Mouse (Mus musculus) heart, embryonic 16.5 days (tissue): ENCODE results near the gene Nkx2-3. TPM values are rescaled to one million over a fixed set of nuclear protein-coding genes. Genes with fewer than 3 reads are reported as not detected.

Source experiments
- ATAC-seq: fragments of 200-750 bp; cut with Nextera tagmentation; replicated peaks from 2 replicates; pipeline ENCODE4 v1.8.0; 2017; ENCODE audit warnings: moderate number of reproducible peaks; ENCODE audit not compliant: insufficient read depth, low FRiP score; ENCODE audit errors: extremely low read depth
- H3K27ac ChIP-seq: fragments of 300-500 bp; sonication (generic); 2 replicates; pipeline ENCODE4 v1.5.1; 2014; ENCODE audit warnings: mild to moderate bottlenecking, low read length, control low read depth, moderate library complexity
- H3K27me3 ChIP-seq: fragments of 300-500 bp; sonication (generic); 2 replicates; pipeline ENCODE4 v1.6.1; 2014; ENCODE audit warnings: low read length, mixed read lengths; ENCODE audit not compliant: control insufficient read depth, insufficient read depth
- H3K36me3 ChIP-seq: fragments of 300-500 bp; sonication (generic); 2 replicates; pipeline ENCODE4 v1.6.1; 2014; ENCODE audit not compliant: control insufficient read depth, insufficient read depth
- H3K4me1 ChIP-seq: fragments of 300-500 bp; sonication (generic); 2 replicates; pipeline ENCODE4 v1.6.1; 2014; ENCODE audit warnings: low read length, mixed read lengths; ENCODE audit not compliant: control insufficient read depth, insufficient read depth
- H3K4me2 ChIP-seq: fragments of 300-500 bp; sonication (generic); 2 replicates; pipeline ENCODE4 v1.6.1; 2014; ENCODE audit warnings: low read depth, mild to moderate bottlenecking, control low read depth, low read length
- H3K4me3 ChIP-seq: fragments of 300-500 bp; sonication (generic); 2 replicates; pipeline ENCODE4 v1.5.1; 2014; ENCODE audit warnings: mild to moderate bottlenecking, control low read depth, low read length
- H3K9ac ChIP-seq: fragments of 300-500 bp; sonication (generic); 2 replicates; pipeline ENCODE4 v1.6.1; 2014; ENCODE audit warnings: low read length, control low read depth
- H3K9me3 ChIP-seq: fragments of 300-500 bp; sonication (generic); replicated peaks from 2 replicates; pipeline ENCODE4 v1.6.1; 2016; ENCODE audit warnings: low read length; ENCODE audit not compliant: control insufficient read depth
- WGBS: fragments of 180-500 bp; shearing (Covaris S2); extraction: QIAGEN DNeasy Blood & Tissue Kit; methylation state at CpG from one replicate; pipeline ENCODE4 v1.1.7; 2014; 5-methylcytosine and 5-hydroxymethylcytosine counted together
- polyA plus RNA-seq: library from polyadenylated mRNA; unstranded; fragments of >200 nt; fragmentation: Nextera tagmentation; extraction: Ambion mirVana; gene quantifications from 2 replicates; pipeline ENCODE4 v1.2.1, GENCODE M21; 2015

Gene Nkx2-3
- polyA plus RNA-seq, 1 experiment from 2014 or later: not detected

DNA sequence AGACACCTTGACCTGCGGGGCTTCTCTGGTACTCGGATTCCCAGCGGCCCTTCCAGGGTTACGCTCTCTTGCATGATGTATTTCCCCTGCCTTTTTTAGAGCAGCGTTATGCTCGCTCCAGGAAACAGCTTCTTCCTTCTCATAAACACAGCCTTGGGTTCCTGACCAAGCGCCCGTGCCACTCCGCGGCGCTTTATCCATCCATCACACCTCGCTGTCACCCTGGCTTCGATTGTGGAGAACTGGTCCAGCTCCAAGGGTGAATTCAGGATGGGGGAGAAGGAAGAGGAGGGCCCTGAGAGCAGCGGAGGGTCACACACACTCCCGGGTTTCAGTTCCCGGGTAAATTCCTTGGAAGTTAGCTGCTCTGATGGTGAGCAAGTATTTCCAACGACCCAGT is 28.5 kb upstream of the Nkx2-3 start:
- Histone ChIP-seq H3K4me1 (peaks cover 8% of the 10 kb centered on the region), H3K4me3 (no peak overlapping the region), H3K27me3 (peaks cover 61% of the 10 kb centered on the region), H3K9ac (no peak overlapping the region), H3K36me3 (no peaks in the 10 kb centered on the region), H3K9me3 (no peaks in the 10 kb centered on the region), H3K4me2 (peak overlapping the region; percentile 36; the same call in 1 of the 2 replicates), H3K27ac (no peak overlapping the region)
- 4% methylated on average over 17 of the region's 17 CpGs for WGBS
- ATAC-seq: no peak

DNA sequence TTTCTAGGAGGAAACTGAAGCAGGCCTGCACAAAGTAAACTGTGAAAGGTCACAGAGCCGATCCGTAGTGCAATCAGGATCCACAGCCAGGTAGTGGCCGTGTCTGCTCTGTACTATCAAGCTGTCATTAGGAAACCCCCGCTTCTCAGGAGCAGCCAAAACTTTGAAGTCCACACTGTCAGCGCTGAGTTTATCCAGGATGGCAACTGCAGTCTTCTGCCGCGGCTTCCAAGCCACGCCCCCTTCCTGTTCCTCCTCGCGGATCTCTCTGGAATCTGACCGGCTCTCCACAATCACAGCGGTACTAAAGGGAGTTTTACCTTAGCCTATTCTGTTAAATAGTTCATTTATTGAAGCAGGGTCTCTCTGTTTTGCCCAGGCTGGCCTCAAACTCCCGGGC is 27.3 kb upstream of the Nkx2-3 start:
- 2% methylated on average over 13 of the region's 13 CpGs for WGBS
- peak overlapping the region; percentile 27 for H3K4me3 ChIP-seq
- no peak overlapping the region for H3K9ac ChIP-seq
- H3K27me3 ChIP-seq: peaks cover 60% of the 10 kb centered on the region
- no peaks in the 10 kb centered on the region for H3K9me3 ChIP-seq
- no peak for ATAC-seq
- no peak overlapping the region for H3K27ac ChIP-seq
- H3K4me1 ChIP-seq: peaks cover 8% of the 10 kb centered on the region
- H3K36me3 ChIP-seq: no peaks in the 10 kb centered on the region
- peak overlapping the region; percentile 55 for H3K4me2 ChIP-seq

DNA sequence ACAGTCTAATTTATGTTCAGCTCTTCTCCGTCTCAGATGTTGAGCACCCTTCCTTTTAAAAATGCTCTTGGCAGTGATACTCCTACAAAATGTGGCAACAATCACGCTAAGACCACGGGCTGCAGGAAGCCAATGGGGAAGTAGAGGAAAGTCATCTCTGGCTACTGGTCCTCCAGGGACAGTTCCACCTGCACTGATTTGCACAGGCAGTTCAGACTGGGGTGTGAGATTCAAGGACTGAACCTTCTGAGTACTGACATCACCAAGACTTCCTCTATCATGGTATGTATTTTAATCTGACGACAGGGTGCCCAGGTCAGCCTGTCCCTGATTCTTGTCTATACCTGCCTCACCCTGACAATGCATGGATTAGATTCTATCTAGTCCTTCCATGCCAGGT is 20.1 kb upstream of the Nkx2-3 start:
- no peak overlapping the region for H3K4me2 ChIP-seq
- H3K9me3 ChIP-seq: no peaks in the 10 kb centered on the region
- no peak overlapping the region for H3K27ac ChIP-seq
- 52% methylated on average over 4 of the region's 4 CpGs for WGBS
- H3K36me3 ChIP-seq: no peaks in the 10 kb centered on the region
- no peaks in the 10 kb centered on the region for H3K4me1 ChIP-seq
- H3K4me3 ChIP-seq: no peak overlapping the region
- H3K9ac ChIP-seq: no peak overlapping the region
- H3K27me3 ChIP-seq: peaks cover 56% of the 10 kb centered on the region
- no peak for ATAC-seq

GRCm38 (mm10) chr19:43596981-43597380 is 15.1 kb upstream of the Nkx2-3 start:
- H3K4me2 ChIP-seq: no peak overlapping the region
- no peak overlapping the region for H3K4me3 ChIP-seq
- no peak for ATAC-seq
- no peak overlapping the region for H3K9ac ChIP-seq
- H3K27me3 ChIP-seq: peaks cover 92% of the 10 kb centered on the region
- H3K36me3 ChIP-seq: no peaks in the 10 kb centered on the region
- H3K4me1 ChIP-seq: no peaks in the 10 kb centered on the region
- 20% methylated on average over 5 of the region's 5 CpGs for WGBS
- no peak overlapping the region for H3K27ac ChIP-seq
- H3K9me3 ChIP-seq: no peaks in the 10 kb centered on the region

DNA sequence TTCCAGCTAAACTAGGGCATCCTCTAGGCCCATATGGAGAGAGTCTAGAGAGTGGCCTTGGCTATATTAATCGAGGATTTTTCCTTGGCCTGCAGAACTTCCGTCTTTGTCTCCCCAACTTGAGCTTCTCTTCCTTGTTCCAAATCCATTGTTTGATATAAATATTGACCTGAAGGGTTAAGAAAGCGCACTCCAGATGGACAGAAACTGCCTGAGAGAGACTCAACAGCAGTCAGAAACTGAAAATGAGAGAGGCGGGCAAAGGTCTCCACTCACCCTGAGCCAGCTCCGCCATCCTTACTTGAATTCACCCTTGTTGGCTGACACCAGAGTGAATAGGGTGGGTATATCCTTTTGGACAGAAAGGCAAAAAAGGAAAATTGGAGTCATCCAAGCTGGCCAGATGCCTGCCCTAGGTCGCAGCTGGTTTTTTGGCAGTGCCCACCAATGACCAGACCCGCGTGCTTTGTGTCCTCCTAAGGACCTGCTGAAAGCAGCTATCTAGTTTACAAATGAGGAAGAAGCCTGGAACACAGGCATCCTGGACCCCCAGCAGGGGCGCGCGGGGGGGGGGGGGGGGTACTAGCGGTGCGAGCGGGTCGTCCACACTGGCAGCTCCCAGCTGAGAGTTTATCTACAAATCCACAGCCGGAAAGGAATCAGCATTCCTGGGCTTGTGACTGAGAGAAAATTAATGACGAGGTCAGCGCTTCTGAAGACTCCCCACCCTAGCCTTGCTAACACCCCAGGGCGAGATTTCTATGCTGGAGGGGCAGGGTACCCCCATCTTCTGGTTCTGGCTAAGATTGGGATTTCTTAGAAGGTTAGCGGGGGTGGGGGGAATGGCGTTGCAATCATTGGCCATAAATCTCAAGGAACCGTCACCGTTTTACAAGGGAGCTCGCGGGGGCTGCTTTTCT is 13.1 kb upstream of the Nkx2-3 start:
- no peak overlapping the region for H3K4me3 ChIP-seq

GRCm38 (mm10) chr19:43599776-43600544 is 12.2 kb upstream of the Nkx2-3 start:
- ATAC-seq: no peak
- no peaks in the 10 kb centered on the region for H3K4me1 ChIP-seq
- H3K27me3 ChIP-seq: peaks cover 99% of the 10 kb centered on the region
- H3K4me3 ChIP-seq: no peak overlapping the region
- no peak overlapping the region for H3K4me2 ChIP-seq
- no peaks in the 10 kb centered on the region for H3K9me3 ChIP-seq
- H3K36me3 ChIP-seq: no peaks in the 10 kb centered on the region
- 1% methylated on average over 27 of the region's 27 CpGs for WGBS
- H3K9ac ChIP-seq: no peak overlapping the region
- H3K27ac ChIP-seq: no peak overlapping the region

More for the DNA sequence above, 13.1 kb upstream of the Nkx2-3 start:
- H3K9ac ChIP-seq: no peak overlapping the region
- WGBS: 5% methylated on average over 25 of the region's 25 CpGs
- H3K4me1 ChIP-seq: no peaks in the 10 kb centered on the region
- H3K9me3 ChIP-seq: no peaks in the 10 kb centered on the region
- peaks cover 94% of the 10 kb centered on the region for H3K27me3 ChIP-seq
- H3K36me3 ChIP-seq: no peaks in the 10 kb centered on the region
- no peak overlapping the region for H3K4me2 ChIP-seq
- no peak overlapping the region for H3K27ac ChIP-seq
- no peak for ATAC-seq

- WGBS: 6% methylated on average over 33 of the region's 33 CpGs
- Histone ChIP-seq H3K9ac (no peak overlapping the region), H3K27ac (no peak overlapping the region), H3K4me2 (no peak overlapping the region), H3K27me3 (peaks cover 99% of the 10 kb centered on the region), H3K36me3 (no peaks in the 10 kb centered on the region), H3K4me1 (no peaks in the 10 kb centered on the region), H3K9me3 (no peaks in the 10 kb centered on the region), H3K4me3 (no peak overlapping the region)
- ATAC-seq: no peak
Observed at GRCm38 (mm10) chr19:43600545-43601331, 11.4 kb upstream of the Nkx2-3 start.

DNA sequence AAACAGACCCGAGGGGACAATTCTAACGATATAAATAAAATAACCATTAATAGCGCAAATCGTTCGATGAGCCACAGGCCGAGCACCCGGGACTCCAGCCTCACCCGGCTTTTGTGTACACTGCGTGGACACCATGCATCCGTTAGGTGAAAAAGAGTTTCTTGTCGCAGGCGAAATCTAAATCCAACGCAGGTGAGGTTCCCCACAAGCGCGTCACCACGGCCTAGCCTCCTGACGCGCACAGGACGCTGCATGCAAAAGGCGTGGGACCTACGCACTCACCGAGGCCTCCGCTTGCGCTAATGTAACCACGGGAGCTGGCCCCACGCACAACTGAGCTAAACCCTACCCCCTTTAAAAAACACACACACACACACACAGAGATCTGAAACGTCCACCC is 10.7 kb upstream of the Nkx2-3 start:
- Histone ChIP-seq H3K4me2 (no peak overlapping the region), H3K9me3 (no peaks in the 10 kb centered on the region), H3K9ac (no peak overlapping the region), H3K27me3 (peaks cover 99% of the 10 kb centered on the region), H3K36me3 (no peaks in the 10 kb centered on the region), H3K4me1 (no peaks in the 10 kb centered on the region), H3K4me3 (no peak overlapping the region), H3K27ac (no peak overlapping the region)
- WGBS: 3% methylated on average over 27 of the region's 27 CpGs
- no peak for ATAC-seq
